Mouse (Mus musculus): ENCODE results near the gene Tmem234. TPM values are rescaled to one million over a fixed set of nuclear protein-coding genes. Genes with fewer than 3 reads are reported as not detected.

Gene Tmem234
- polyA plus RNA-seq, 1 experiment from 2014 or later: 192 TPM

DNA sequence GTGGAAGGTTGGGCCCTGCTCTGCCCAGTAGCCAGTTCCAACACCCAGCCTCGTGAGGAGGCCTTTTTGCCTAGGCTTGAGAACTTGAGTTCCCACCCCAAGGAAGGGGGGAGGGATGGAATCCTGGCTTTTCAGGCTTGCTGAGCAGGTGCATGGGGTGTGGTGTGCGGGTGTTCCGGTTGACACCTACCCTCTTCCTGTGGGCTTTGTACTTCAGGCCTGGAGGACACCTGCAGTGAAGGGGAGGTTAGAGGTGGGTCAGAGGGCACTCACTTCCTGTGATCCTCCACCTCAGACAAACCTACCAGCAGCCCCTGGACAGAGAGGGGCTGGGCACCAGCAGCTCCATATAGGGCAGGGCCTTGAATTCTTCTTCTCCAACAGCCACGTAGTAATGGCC lies 9.6 kb downstream of the Tmem234 start:
- H3K4me1 ChIP-seq (ENCODE audit: insufficient read depth, low read depth, low read length): no peaks in the 10 kb centered on the region
- WGBS: 81% methylated on average over 4 of the region's 4 CpGs
- no peaks in the 10 kb centered on the region for H3K9me3 ChIP-seq (ENCODE audit: low read length)
- no peak overlapping the region for H3K4me2 ChIP-seq (replicated peaks; ENCODE audit: low read depth, low read length)
- peaks cover 9% of the 10 kb centered on the region; the same call in 1 of the 2 replicates for H3K36me3 ChIP-seq (ENCODE audit: insufficient read depth, low read length)
- H3K9ac ChIP-seq (replicated peaks; ENCODE audit: low read depth): no peak overlapping the region
- DNase-seq (ENCODE audit: low spot score) (no peak), ATAC-seq (no peak)
- H3K27ac ChIP-seq (ENCODE audit: low read length): no peak overlapping the region
- TF ChIP-seq EP300 (IDR thresholded peaks at IDR 0.05) (no peak), CTCF (IDR thresholded peaks at IDR 0.05) (no peak)
- no peak overlapping the region for H3K4me3 ChIP-seq (ENCODE audit: low read depth, low read length)
- H3K27me3 ChIP-seq (replicated peaks; ENCODE audit: insufficient read depth, low read length): no peaks in the 10 kb centered on the region

GRCm38 (mm10) chr4:129610472-129610871 lies 10.0 kb downstream of the Tmem234 start:
- no peaks in the 10 kb centered on the region for H3K9me3 ChIP-seq (ENCODE audit: low read length)
- H3K4me2 ChIP-seq (replicated peaks; ENCODE audit: low read depth, low read length): no peak overlapping the region
- WGBS: 68% methylated on average over 4 of the region's 4 CpGs
- no peak overlapping the region for H3K27ac ChIP-seq (ENCODE audit: low read length)
- H3K4me1 ChIP-seq (ENCODE audit: insufficient read depth, low read depth, low read length): no peaks in the 10 kb centered on the region
- H3K4me3 ChIP-seq (ENCODE audit: low read depth, low read length): no peak overlapping the region
- no peak for TF ChIP-seq CTCF (IDR thresholded peaks at IDR 0.05)
- TF ChIP-seq EP300 (IDR thresholded peaks at IDR 0.05): no peak
- ATAC-seq: no peak
- H3K27me3 ChIP-seq (replicated peaks; ENCODE audit: insufficient read depth, low read length): no peaks in the 10 kb centered on the region
- no peak for DNase-seq (ENCODE audit: low spot score)
- no peak overlapping the region for H3K9ac ChIP-seq (replicated peaks; ENCODE audit: low read depth)
- peaks cover 9% of the 10 kb centered on the region; the same call in 1 of the 2 replicates for H3K36me3 ChIP-seq (ENCODE audit: insufficient read depth, low read length)

DNA sequence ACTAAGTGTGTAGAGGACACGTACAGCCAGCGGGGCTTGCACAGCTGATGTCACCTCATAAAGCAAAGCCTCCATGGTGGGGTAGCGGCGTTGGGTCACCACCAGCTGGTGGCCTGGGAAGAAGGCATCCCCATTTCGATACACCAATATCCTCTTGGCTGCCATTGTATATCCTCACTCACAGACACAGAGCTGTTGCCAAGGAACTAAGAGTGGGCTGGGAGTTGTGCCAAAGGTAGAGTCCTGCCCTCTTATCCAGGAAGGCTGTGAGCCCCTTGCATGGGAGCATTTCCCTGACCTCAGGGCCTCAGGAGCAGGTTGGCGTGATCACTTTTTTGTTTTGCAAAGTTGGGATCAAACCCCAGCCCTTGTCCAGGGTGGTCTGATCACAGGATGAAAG lies 13.6 kb downstream of the Tmem234 start, which contains the start of gene Dcdc2b:
Gene Dcdc2b (minus strand): TSS at position 165 of the 400 bp plus-strand sequence.
- no peak for TF ChIP-seq EP300 (IDR thresholded peaks at IDR 0.05)
- TF ChIP-seq CTCF (IDR thresholded peaks at IDR 0.05): no peak
- H3K27me3 ChIP-seq (replicated peaks; ENCODE audit: insufficient read depth, low read length): no peaks in the 10 kb centered on the region

DNA sequence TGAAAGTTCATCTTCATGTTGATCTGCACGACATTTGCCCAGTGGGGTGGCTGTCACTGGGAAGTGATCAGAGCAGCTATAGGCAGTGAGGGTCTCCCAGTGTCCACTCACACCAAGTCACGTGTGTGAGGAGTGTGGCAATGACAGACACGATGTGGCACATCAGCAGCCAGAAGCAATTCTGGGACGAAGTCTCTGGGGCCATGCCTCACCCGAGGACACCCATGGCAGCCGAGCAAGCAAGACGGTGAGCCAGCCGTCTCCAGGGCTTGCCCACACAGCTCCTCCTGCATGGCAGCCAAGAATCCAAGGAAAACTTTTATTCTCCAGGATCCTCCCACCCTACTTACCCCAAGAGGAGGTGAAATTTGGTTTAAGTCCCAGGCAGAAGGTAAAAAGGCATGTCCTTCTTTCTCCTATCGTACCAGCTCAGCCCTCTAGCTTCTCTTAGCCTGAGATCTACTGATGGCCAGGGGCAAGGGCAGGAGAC lies 15.4 kb downstream of the Tmem234 start:
- no peak for DNase-seq (ENCODE audit: low spot score)
- Histone ChIP-seq H3K27me3 (replicated peaks; ENCODE audit: insufficient read depth, low read length) (no peaks in the 10 kb centered on the region), H3K4me1 (ENCODE audit: insufficient read depth, low read depth, low read length) (no peaks in the 10 kb centered on the region; the same call in 1 of the 2 replicates), H3K9me3 (ENCODE audit: low read length) (no peaks in the 10 kb centered on the region), H3K27ac (ENCODE audit: low read length) (no peak overlapping the region), H3K4me3 (ENCODE audit: low read depth, low read length) (no peak overlapping the region), H3K36me3 (ENCODE audit: insufficient read depth, low read length) (no peaks in the 10 kb centered on the region), H3K4me2 (replicated peaks; ENCODE audit: low read depth, low read length) (no peak overlapping the region), H3K9ac (replicated peaks; ENCODE audit: low read depth) (no peak overlapping the region)
- TF ChIP-seq CTCF (IDR thresholded peaks at IDR 0.05) (no peak), EP300 (IDR thresholded peaks at IDR 0.05) (no peak)
- ATAC-seq: no peak
- 88% methylated on average over 9 of the region's 9 CpGs for WGBS

More for the DNA sequence above, 13.6 kb downstream of the Tmem234 start, which contains the start of gene Dcdc2b:
- no peak within 1 kb of the TSS for H3K4me3 ChIP-seq (ENCODE audit: low read depth, low read length)
- peak; percentile 58 for DNase-seq (ENCODE audit: low spot score)
- no peak within 1 kb of the TSS for H3K9ac ChIP-seq (replicated peaks; ENCODE audit: low read depth)
- WGBS: 55% methylated on average over 6 of the region's 6 CpGs
- no peaks in the 10 kb centered on the region; the same call in 1 of the 2 replicates for H3K4me1 ChIP-seq (ENCODE audit: insufficient read depth, low read depth, low read length)
- H3K9me3 ChIP-seq (ENCODE audit: low read length): no peaks in the 10 kb centered on the region
- H3K4me2 ChIP-seq (replicated peaks; ENCODE audit: low read depth, low read length): no peak within 1 kb of the TSS
- H3K36me3 ChIP-seq (ENCODE audit: insufficient read depth, low read length): no peaks in the 10 kb centered on the region
- ATAC-seq: no peak
- H3K27ac ChIP-seq (ENCODE audit: low read length): no peak within 1 kb of the TSS

DNA sequence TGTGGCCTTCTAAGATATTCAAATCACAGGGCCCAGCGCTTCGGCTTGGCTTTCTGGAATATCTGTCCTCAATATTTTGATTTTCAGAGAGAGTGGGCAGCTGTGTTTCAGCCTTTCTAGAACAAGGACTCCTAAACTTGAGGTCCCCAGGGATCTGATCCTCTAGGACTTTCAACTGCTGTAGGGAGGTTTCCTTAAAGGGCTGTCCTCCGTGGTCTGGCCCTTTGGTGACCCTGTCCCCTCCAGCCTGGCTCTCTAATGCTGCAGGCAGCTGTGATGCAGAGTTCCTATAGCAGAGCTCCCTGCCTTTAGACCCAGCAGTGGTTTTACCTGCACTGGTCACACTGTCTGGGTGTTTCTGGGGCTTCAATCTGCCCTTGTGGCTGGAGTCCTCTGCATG lies 16.2 kb downstream of the Tmem234 start:
- DNase-seq (ENCODE audit: low spot score): no peak
- WGBS: 98% methylated on average over 3 of the region's 3 CpGs
- no peak overlapping the region for H3K4me3 ChIP-seq (ENCODE audit: low read depth, low read length)
- no peak overlapping the region for H3K27ac ChIP-seq (ENCODE audit: low read length)
- no peaks in the 10 kb centered on the region; the same call in 1 of the 2 replicates for H3K4me1 ChIP-seq (ENCODE audit: insufficient read depth, low read depth, low read length)
- no peak overlapping the region for H3K4me2 ChIP-seq (replicated peaks; ENCODE audit: low read depth, low read length)
- H3K9ac ChIP-seq (replicated peaks; ENCODE audit: low read depth): no peak overlapping the region
- no peak for ATAC-seq
- TF ChIP-seq EP300 (IDR thresholded peaks at IDR 0.05) (no peak), CTCF (IDR thresholded peaks at IDR 0.05) (no peak)
- H3K27me3 ChIP-seq (replicated peaks; ENCODE audit: insufficient read depth, low read length): no peaks in the 10 kb centered on the region
- H3K9me3 ChIP-seq (ENCODE audit: low read length): no peaks in the 10 kb centered on the region
- no peaks in the 10 kb centered on the region for H3K36me3 ChIP-seq (ENCODE audit: insufficient read depth, low read length)

GRCm38 (mm10) chr4:129617121-129617641 lies 16.7 kb downstream of the Tmem234 start:
- Histone ChIP-seq H3K4me2 (replicated peaks; ENCODE audit: low read depth, low read length) (no peak overlapping the region), H3K9ac (replicated peaks; ENCODE audit: low read depth) (no peak overlapping the region), H3K4me1 (ENCODE audit: insufficient read depth, low read depth, low read length) (no peaks in the 10 kb centered on the region; the same call in 1 of the 2 replicates), H3K36me3 (ENCODE audit: insufficient read depth, low read length) (no peaks in the 10 kb centered on the region), H3K27ac (ENCODE audit: low read length) (no peak overlapping the region), H3K9me3 (ENCODE audit: low read length) (no peaks in the 10 kb centered on the region), H3K27me3 (replicated peaks; ENCODE audit: insufficient read depth, low read length) (no peaks in the 10 kb centered on the region), H3K4me3 (ENCODE audit: low read depth, low read length) (no peak overlapping the region)
- no peak for DNase-seq (ENCODE audit: low spot score)
- no peak for ATAC-seq
- TF ChIP-seq EP300 (IDR thresholded peaks at IDR 0.05): no peak
- no peak for TF ChIP-seq CTCF (IDR thresholded peaks at IDR 0.05)
- 95% methylated on average over 7 of the region's 7 CpGs for WGBS

Measured in lung, postnatal 0 days (tissue).